Mouse (Mus musculus): ENCODE measurements at regions not wholly inside any gene's neighbourhood (a gene's known extent, or its start where the extent isn't known, plus 50 kb on each side); places are given as distances from the start of the nearest gene placed in this dataset.

GRCm38 (mm10) chr3:130887540-130888312 lies 157.5 kb upstream of the Rpl34 start:
- DNase-seq (ENCODE audit: low read depth, low spot score): no peak

- DNase-seq (ENCODE audit: low read depth, low spot score): no peak
Observed at GRCm38 (mm10) chr3:130885974-130886373, 155.8 kb upstream of the Rpl34 start.

- DNase-seq (ENCODE audit: low read depth, low spot score): no peak
Observed at GRCm38 (mm10) chr3:130884393-130884792, 154.2 kb upstream of the Rpl34 start.

DNA sequence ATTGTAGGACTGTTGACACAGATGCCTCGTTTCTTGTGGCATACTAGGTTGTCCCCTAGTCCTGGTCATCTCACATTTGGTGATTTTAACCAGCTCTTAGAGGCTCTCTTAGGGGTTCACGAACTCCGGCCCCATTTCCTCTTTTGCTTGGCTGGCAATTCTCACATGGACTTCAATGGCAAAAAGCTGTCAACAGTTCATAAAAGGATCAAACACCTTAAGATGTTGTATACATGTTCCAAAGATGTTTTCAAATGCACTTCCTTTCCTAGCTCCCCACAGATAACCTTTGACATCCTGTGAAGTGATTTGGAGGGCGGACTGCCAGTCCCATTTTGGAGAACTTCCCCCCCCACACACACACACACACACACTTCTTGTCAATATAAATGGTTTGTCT lies 153.7 kb upstream of the Rpl34 start:
- no peak for DNase-seq (ENCODE audit: low read depth, low spot score)

GRCm38 (mm10) chr3:130883319-130883718 lies 153.1 kb upstream of the Rpl34 start:
- DNase-seq (ENCODE audit: low read depth, low spot score): no peak

- DNase-seq (ENCODE audit: low read depth, low spot score): no peak
Observed at GRCm38 (mm10) chr3:130880482-130880881, 150.3 kb upstream of the Rpl34 start.

DNA sequence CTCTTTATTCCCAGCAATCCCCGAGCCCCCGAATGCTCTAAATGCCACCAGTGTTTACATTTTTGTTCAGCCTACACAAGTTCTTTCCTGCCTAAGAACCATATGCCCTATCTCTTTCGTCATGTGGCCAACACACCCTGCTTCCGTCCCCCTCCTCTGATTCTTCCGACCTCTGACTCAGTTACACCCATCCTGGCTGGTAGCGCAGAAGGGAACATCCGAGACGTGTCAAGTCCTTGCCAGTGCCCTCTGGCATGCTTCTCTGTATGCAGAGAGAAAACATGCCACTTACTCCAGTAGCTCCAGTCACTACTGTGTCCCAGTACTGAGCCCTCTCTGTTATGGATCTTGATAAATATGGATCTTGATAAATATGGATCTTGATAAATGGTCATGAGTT lies 149.3 kb upstream of the Rpl34 start:
- DNase-seq (ENCODE audit: low read depth, low spot score): no peak

DNA sequence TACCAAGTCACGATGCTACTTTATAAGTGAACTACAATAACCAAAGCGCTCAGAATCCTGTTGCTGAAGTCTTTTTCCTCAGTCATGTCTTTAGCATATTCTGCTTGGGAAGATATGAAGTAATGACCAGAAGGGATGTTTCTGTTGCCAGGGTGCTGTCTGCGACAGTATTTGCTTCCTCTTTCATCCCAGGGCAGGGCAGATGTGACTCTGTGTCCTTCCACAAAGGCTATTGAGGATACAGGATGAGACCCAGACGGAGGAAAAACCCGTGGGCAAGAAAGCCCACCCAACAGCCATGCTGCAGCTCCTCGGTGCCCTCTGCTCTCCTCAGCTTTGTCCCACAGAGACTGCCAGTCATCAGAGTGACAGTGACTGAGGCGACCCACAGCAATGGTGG lies 148.6 kb upstream of the Rpl34 start:
- no peak for DNase-seq (ENCODE audit: low read depth, low spot score)

DNA sequence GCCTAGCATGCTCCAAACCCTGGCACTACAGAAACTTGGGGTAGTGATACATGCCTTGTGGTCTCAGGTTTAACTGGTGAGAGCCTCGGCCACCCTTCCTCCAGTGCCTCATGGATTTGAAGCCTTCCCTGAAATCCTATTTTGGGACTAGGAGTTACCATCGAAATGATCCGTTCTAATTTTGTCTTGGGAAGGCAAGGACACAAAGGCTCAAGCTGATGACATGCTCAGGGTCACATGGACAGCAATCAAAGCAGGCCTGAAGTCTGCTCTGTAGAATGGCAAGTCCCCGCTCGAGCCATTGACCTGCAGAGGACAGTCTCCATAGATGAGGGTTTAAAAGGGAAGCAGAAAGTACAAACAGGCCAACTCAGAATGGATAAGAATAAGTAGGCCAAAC lies 147.8 kb upstream of the Rpl34 start:
- no peak for DNase-seq (ENCODE audit: low read depth, low spot score)

- no peak for DNase-seq (ENCODE audit: low read depth, low spot score)
Observed at GRCm38 (mm10) chr3:130873745-130874144, 143.5 kb upstream of the Rpl34 start.

- DNase-seq (ENCODE audit: low read depth, low spot score): peak; percentile 55
Observed at GRCm38 (mm10) chr3:130866952-130867632, 136.9 kb upstream of the Rpl34 start.

DNA sequence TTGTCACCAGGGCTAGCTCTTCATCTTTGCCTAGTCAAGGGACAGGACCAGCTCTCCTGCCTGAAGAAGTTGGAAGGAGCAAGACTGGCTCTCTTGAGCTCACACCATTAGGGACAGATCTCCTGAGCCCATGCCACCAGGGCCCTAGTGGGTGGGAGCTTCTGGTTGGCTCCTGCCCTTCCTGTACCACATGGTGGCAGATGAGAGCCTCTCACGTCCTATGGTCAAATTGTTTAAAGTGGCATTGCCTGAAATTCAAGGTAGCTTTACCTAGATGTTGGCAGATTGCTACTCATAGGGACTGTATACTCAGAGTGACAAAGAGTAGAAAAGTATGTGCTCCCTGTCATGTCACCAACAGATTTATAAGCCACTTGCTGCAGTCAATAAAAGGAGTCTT lies 134.6 kb upstream of the Rpl34 start:
- no peak for DNase-seq (ENCODE audit: low read depth, low spot score)

- no peak for DNase-seq (ENCODE audit: low read depth, low spot score)
Observed at GRCm38 (mm10) chr3:130863376-130863775, 133.2 kb upstream of the Rpl34 start.

- no peak for DNase-seq (ENCODE audit: low read depth, low spot score)
Observed at GRCm38 (mm10) chr3:130860315-130860714, 130.1 kb upstream of the Rpl34 start.

- DNase-seq (ENCODE audit: low read depth, low spot score): no peak
Observed at GRCm38 (mm10) chr3:130853866-130854265, 123.7 kb upstream of the Rpl34 start.

DNA sequence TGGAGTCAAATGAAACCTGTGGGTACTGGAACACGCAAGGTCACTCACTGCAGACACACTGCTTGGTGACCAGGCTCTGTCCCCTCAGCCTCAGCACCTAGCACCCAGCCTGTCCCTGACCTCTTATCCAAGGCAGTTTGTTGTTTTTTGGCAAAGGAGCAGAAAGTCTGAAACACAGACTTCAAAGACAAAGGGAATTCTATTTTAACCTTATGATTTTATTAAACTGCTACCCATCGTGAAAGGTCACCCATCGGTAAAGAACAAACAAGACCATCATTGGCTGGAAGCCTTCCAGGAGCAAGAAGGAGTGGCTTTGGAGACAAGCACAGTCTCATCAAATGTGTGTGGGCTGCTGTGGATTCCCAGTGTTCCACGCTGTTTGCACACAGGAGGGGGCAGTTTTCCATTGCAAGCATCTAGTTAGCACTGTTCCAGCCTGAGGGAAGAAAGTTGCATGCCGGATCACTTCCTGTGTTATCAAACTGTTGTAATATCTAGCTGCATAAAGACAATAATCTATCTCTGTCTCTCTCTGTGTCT lies 120.6 kb upstream of the Rpl34 start:
- DNase-seq (ENCODE audit: low read depth, low spot score): no peak

DNA sequence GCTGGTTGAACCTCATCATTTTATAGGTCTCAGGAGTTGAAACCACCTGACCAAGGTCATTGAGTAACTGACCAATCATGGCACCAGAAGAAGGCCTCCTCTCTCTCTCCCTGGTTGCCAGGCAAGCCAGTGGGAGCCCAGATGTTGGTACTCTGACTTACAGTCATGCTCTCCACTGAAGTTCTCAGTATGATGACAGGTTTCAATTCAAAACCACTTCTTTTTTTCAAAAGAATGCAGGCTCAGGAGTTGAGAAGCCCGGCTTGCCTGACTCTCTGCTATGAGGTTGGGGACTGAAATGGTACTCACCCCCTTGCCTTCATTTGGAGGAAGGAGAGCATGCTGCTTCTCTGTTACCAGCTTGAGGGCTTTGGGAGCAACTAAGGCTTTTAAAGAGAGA lies 111.6 kb upstream of the Rpl34 start:
- DNase-seq (ENCODE audit: low read depth, low spot score): no peak

DNA sequence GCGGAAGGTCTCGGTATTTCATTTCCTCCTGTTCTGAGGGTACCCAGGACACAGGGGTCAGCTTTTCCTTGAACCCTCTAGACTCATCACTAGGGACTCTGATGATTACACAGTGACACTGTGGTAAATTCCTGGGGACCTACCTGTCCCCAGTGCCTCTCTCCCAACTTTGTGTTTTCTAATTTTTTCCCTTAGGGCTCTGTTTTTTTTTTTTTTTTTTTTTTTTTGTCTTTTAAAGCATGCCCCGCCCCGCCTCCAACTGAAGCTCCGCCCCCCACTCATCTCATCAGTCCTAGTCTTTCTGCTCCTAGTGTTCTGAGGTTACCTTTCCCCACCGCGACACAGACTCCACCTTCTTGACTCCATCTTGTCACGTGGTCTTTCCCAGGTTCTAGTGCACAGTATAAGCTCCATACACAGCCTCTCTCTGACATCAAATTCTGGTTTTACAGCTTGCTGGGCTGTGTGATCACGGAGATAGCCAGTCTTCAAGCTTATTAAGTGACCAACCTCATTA lies 109.8 kb upstream of the Rpl34 start:
- DNase-seq (ENCODE audit: low read depth, low spot score): no peak

DNA sequence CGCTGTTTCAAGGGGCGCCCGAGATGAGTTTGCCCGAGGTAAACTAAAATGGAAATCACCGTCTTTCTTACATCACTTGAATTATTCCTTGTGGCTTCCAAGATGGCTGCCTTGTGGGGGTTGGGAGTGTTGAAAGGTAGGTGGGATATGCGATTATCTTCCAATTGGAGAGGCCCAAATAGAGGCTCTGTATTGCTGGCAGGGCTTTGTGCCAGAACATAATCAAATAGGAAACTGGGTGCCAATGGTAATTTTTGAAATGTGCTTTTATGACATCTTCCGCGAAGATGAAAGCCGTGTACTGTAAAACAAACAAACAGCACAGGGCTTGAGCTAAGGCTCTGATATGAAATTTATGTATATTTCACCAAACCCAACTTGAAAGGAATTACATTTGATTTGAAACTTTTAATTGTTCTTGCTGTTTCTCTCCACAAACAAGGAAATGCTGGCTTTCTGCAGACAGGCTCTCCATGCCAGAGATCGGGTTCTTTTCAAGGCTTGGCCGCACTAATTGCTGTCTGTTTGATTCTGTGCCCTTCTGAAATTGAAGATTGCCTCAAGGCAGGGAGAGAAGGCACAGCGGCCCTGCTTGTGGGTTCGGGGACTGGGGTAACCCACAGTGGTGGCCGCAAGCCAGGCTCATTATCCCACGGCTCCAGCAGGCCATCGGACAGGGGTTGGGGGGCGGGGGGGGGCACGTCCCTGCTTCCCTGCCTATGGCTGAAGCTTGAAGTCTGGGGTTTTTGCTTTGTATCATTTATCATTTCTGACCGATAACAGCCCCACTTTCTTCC lies 108.6 kb upstream of the Rpl34 start:
- DNase-seq (ENCODE audit: low read depth, low spot score): no peak

- no peak for DNase-seq (ENCODE audit: low read depth, low spot score)
Observed at GRCm38 (mm10) chr3:130833722-130834121, 103.5 kb upstream of the Rpl34 start.

- no peak for DNase-seq (ENCODE audit: low read depth, low spot score)
Observed at GRCm38 (mm10) chr3:130833082-130833481, 102.9 kb upstream of the Rpl34 start.

GRCm38 (mm10) chr3:130831788-130832187 lies 101.6 kb upstream of the Rpl34 start:
- DNase-seq (ENCODE audit: low read depth, low spot score): no peak
